Mouse (Mus musculus): ENCODE results near the gene Cbarp. TPM values are rescaled to one million over a fixed set of nuclear protein-coding genes. Genes with fewer than 3 reads are reported as not detected.
A peak's percentile ranks its signal among the peaks of the same experiment; 100 is the strongest.

Cbarp gene
- total RNA-seq, 2 experiments from 2014 or later: 129 to 266 TPM

DNA sequence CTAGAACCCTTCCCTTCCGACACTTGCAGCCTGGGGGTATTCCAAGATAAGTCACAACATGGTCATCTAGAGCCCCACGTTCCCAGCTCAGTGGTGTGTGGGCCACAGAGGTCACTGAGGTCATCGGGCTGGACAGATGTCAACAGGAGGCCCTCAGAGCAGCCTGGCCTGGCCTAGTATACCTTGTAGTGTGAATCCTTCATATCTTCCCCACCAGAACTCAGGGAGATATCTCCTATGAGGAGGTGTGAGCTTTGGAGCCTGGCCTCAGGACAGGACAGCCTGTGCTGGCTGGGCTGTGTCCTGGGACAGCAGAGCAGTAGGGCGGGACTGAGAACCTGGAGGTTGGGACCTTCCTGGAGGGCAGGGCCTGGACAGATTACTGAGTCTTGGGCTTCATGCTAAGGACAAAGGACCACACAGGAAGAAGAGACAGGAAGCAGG lies 6.0 kb upstream of the Cbarp start:
- DNase-seq (ENCODE audit: low spot score in 2 of 2): no peak

DNA sequence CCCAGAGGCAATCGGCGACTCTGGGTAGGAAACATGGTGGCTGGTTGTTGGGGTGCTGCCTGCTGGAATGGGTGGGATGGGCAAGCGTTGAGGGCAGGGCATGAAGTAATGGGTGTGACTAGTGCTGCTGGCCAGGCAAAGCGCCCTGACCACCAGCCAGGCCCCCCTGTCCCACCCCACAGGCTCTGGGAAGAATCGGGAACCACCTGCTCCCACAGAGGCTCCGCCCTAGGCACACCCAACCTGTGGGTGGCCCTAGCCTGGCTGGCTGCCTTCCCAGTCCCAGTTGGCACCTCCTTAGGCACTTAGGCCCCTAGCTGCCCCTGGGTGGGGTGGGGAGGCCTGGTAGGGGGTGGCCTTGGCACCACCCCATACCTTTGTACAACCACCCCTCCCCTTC lies 5.3 kb upstream of the Cbarp start:
- DNase-seq (ENCODE audit: low spot score in 2 of 2): no peak

DNA sequence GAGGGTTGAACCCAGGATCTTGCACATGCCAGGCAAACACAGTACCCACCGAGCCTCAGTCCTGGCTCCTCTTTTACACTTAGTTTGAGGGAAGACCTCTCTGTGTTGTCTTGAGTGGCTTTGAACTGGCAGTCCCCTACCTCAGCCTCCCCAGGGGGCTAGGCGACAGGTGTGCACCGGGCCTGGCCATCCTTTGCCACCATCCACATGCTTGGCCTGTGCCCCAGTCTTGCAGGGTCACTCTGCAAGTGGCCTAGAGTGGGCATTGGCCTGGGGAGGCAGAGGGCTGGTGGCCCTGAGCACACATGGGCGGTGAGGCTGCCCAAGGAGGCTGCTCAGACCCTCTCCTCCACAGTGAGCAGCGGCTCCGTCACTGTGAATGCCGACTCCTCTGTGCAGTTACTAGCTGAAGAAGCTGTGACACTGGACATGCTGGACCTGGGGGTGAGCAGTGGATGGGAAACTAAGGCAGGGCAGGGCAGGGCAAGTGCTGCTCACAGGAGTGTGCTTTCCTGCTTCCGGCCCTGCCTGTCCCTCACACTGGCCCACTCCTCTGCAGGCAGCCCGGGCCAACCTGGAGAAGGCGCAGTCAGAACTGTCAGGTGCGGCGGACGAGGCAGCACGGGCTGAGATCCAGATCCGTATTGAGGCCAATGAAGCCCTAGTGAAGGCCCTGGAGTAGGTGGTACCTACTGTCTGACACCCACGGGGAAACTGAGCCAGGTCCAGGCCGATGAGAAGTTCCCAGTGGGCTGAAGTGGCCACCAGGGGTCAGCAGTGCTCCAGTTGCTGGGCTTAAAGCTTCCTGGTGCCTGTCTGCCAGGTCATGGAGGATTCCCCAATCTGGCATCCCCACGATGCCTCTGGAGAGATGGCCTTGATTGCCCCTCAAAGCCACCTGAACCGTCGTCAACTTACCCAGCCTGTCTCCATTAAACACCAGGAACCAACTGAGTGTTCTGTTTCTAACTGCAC lies 4.5 kb upstream of the Cbarp start:
- DNase-seq (ENCODE audit: low spot score in 2 of 2): peak; percentile 69 to 77

DNA sequence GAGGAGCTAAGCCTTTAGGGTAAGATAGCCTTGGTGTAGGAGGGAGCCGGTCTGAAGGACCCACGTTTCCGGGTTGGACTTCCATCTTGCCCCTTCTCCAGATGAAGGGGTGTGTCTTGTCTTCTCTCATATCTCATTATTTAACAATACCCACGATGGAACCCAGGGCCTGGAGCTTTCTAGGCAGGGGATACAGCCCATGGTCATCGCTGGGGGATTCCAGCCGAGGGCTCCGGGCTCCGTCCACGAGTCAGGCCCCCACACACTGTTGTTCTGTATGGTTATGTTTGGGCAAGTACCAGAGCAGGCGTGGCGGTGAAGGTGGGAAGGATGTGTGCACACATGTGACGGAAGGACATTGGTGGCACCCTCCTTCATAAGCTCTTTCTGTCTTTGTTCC lies 3.5 kb upstream of the Cbarp start:
- DNase-seq (ENCODE audit: low spot score in 2 of 2): no peak

DNA sequence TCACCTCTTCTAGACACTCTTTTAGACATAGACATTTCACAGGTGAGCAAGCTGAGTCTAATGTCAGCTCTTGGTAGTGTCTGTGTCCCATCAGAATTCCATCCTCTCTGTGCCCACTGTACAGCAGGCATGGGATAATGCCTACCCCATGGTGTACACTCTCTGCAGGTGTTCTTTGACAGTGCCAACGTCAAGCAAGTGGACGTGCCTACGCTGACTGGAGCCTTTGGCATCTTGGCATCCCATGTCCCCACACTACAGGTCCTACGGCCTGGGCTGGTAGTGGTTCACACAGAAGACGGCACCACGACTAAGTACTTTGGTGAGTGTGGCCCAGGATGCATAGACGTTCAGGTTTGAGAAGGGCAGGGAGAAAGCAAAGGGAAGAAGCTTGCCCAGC lies 3.0 kb upstream of the Cbarp start:
- DNase-seq (ENCODE audit: low spot score in 2 of 2): no peak

DNA sequence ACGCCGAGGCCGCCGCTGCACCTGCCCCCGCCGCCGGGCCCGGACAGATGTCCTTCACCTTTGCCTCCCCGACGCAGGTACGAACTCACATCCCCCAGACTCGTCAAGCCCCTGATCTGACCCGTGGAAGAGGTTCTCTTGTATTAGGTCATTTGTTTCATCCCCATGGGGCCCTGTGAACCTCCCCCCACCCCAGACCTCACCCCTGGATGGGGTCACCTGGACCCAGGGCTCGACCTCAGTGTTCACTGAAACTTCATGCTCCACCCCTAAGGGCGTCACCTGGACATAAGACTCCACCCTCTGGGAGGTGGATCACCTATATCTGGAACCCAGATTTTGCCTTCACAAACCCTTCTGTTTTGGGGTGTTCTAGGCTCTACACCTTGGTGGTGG lies 1.9 kb upstream of the Cbarp start:
- DNase-seq (ENCODE audit: low spot score in 2 of 2): peak in 1 of 2 experiments; percentile 56

DNA sequence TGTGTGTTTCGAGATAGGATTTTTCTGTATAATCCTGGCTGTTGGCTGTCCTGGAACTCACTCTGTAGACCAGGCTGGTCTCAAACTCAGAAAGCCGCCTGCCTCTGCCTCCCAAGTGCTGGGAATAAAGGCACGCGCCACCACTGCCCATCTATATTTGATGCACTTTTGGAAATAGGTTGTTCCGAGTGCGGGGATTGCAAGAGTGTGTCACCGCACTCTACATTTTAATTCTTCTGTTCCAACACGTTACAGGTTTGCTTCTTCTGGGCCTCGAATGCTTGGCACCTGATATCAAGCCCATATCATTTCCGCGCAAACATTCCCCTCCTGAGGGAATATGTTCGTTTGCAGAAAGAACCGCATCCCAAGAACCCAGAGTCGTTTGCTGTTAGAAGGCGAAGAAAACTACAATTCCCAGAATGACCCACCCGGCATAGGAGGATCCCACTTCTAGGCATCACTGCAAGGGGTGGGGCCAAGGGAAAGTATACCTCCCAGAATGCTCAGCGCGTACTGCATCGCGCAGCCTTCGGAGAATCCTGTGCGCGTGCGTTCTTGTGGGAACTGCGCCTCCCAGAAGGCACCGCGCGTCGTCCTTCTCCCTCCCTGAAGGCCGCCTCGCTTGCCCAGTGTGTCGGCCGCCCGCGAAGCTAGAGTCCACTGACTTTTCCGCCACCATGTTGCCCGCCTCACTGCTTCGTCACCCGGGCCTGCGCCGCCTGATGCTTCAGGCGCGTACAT lies 1.3 kb upstream of the Cbarp start:
- peak; percentile 84 to 85 for DNase-seq (ENCODE audit: low spot score in 2 of 2)

DNA sequence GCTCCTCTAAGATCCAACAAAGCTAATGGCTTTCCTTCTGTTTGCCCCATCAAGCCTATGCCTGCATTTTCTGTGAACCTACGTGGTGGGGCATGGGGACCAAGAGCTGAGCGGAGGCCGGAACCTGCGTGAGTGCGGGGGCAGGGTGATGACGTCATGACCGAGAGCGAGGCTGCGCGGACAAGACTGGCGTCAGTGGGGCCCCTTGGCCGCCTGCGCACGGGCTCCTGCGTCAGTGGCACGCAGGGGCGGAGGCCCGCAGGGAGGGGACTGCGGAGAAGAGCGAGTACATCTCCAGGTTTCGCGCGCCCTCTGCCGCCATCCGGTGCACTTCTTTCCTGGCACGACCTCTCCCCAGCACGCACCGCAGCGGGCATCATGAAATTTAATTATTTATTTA lies 608 bp upstream of the Cbarp start:
- peak; percentile 94 to 95 for DNase-seq (ENCODE audit: low spot score in 2 of 2)

DNA sequence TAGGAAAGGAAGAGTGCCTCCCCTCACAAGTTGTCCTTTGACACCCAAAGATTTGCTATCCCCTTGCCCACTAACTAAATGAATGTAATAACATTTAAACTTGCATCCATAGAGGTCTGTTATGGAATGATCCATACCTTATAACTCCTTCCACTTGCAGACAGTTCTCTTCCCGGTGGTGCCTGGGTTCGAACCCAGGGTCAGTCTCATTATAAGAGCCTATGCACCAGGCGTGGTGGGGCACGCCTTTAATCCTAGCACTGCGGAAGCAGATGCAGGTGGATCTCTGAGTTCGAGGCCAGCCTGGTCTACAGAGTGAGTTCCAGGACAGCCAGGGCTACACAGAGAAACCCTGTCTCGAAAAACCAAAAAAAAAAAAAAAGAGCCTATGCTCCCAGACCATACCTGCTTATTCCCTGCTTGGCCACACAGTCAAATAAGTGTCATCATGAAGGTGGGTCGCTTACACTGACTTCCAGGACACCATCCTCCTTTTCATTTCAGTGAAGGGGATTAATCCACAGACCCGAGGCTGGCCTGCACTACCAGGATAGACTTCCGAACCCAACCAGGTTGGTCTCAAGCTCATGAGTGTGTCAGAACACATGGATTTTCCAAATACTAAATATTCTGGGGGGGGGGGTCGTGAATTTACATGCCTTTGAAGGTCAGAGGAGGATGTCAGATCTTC lies 515 bp downstream of the Cbarp start:
- DNase-seq (ENCODE audit: low spot score in 2 of 2): no peak

DNA sequence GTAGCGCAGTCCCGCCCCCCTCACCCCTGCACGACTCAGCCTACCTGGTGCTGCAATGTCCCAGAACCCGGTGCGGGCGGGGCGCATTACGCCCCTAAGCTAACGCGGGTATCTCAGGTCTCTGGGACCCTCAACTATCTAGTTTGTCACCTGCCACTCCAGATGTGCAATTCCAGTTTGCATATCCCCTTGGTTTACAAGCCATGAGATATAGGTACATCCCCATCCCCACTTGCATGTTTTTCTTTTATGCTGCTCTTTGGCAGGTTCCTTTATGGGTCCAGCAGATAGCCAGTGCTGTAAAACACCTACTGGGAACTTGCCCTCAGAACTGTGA lies 1.2 kb downstream of the Cbarp start:
- no peak for DNase-seq (ENCODE audit: low spot score in 2 of 2)

DNA sequence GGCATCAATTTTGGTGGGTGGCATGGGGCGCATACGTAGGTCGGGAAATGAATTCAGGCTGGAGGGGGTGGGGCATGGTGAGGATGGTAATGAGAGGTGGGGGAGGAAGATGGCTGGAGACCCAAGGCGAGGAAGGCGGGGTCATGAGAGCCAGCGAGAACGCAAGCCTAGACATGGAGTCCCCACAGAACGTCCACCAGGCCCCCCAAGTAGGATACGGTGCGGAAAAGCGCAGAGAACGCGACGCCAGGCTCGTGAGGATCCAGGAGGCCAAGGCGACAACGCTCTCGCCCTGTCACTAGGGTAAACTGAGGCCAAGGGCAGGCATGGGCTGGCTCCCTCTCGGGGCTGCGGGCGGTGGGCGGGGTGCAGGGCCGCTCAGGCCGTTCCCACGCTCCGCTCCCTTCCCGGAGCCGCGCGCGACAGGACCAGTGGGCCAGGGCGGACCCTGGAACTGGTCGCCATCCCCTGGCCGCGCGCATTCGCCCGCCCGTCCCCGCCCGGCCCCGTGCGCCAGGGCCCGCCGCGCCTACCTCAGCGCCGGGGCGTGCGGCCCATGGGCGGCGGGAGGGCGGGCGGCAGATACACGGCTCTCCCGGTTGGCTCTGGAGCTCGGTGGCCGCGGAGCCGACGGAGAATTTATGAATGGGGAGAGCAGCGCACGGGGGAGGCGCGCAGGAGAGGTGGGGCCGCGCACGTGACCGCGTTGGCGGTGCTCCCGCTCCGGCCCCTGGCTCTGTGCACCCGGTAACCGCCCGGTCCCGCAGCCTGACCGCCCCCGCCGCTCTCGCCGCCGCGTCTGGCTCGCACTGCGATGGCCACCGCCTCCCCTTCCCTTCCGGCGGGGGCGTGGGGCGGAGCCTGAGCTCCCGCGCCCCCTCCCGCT lies 1.8 kb downstream of the Cbarp start, which contains the start of gene Atp5d:
TSS of gene Atp5d (plus strand) at position 80 of the 886 bp plus-strand sequence.
- DNase-seq (ENCODE audit: low spot score in 2 of 2): peak; percentile 67 to 78

DNA sequence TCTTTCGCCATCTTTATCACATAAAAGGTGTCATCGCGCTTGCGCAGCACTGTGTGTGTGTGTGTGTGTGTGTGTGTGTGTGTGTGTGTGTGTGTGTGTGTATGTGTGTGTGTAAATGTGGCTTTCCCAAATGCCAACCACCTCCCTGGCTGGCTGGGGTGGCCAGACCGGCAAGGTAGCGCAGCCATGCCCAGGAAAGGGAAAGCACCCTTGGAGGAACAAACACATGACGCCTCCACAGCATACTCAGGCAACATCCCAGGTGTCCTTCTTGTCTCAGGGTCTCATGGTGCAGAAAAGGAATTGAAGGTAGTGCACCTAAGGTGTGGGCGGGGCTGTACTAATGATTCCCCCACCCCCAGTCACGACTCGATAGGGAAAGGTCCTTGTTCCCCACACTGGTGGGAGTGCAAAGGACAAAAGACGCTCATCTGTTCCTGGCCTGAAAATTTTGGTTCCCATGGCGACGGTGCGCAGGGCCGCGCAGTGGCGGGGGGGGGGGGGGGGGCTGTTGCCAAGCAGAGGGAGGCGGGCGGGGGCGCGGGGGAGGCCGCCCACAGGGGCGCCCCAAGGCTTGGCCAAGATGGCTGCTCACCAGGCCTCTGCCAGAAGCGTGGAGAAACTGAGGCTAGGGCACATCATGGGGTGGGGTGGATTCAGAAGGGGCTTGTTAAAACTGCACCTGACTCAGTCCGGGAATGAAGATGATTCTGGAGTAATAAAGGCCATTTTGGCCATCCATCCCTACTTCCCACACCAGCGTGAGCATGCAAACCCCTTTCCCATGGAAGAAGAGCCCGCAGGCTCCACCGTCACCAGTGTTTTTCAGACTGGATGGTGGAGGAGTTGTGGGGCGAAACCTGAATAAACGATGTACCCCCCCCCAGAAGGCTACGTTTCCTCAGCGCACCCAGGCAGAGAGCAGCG lies 2.7 kb downstream of the Cbarp start:
- no peak for DNase-seq (ENCODE audit: low spot score in 2 of 2)

DNA sequence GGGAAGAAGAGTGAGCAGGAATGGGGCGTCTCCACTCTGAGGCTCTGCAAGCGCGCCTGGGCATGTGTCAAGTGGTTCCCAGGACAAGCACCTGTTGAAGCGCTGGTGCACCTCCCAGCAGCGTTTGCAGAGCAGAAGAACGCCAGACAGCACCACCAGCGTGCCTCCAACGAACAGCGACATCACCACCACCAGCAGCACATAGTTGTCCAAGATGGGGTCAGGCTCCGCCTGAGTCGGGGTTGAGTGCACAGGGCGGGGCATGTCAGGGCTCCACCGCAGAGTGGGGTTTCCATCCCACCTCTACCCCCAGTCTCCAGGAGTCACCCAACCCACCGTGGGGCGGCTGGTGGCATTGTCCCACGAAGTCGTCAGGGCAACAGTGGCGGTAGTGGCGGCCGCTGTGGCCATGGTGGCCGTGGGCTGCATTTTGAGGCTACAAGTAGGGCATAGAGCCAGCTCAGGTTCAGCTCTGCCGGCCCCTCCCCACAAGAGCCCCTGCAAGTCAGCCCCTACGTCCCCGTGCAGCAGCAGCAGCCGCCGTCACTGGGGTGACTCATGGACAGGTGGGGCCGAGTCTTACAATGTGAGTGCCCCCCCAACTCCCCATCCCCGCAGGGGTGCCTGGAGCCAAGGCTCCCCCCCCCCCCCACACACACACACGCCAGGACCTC lies 3.5 kb downstream of the Cbarp start:
- no peak for DNase-seq (ENCODE audit: low spot score in 2 of 2)

DNA sequence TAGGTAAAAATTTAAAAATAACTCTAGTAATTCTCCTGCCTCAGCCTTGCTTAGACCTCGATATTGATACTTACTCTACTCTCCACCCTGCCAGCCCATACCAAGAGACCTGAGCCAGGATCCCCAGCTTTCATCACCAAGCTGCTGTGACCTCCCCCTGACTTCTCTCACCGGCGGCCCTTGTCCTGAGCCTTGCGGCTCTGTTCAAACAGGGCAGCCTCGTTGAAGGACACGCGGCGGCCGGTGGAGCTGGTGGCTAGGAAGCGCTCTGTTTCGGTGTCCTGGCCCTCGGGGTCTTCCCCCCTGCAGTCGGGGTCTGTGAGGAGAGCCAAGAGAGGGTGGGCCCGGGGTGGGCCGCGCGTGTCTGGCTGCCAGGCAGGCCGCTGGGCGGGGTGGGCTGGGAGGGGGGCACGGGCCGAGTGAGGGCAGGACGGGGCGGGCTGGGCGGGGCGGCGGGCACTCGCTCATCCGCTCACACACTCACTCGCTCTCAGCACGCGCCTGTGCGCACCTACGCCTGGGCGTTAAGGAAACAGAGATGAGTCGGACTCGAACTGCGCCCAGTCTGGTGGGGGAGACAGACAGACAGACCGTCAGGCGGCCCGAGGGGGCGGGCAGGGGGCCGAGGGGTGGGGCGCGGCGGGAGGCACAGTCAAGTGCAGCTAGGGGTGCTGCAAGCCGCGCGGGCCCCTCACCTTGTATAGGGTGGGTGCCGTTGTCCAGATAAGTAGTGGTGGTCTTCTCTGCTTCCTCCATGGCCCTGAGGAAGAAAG lies 4.3 kb downstream of the Cbarp start:
- no peak for DNase-seq (ENCODE audit: low spot score in 2 of 2)

DNA sequence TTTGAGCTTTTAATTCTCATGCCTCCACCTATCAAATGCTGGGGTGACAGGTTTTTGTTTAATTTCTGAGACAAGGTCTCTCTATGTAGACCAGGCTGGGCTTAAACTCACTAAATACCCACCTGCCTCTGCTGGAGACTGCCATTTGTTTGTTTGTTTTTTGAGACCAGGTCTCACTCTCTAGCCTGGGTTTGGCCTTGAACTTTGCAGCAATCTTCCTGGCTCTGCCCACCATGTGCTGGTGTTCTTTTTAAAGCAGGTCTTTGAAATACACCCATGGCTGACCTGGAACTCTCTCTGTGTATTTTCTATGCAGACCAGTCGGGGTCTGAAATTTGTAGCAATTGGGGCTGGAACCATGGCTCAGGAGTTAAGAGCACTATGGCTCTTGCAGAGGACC lies 5.0 kb downstream of the Cbarp start:
- DNase-seq (ENCODE audit: low spot score in 2 of 2): no peak

DNA sequence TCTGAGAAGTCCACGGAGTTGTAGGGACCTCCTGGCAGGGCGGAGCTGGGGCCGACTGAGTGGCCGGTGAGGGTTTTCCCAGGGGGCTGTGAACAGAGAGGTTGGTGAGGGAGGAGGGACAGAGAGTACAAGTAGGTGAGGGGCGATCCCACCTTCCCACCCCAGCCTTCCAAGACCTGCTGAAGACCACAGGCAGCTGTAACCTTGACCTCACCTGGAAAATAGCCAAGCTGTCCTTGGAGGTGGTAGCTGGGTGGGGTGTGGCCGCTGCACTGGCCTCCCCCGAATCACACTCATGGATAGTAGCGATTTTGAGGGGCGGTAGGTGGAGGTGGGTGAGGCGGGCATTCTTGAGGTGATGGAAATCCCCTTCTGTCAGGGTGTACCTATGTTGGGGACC lies 5.5 kb downstream of the Cbarp start:
- DNase-seq (ENCODE audit: low spot score in 2 of 2): no peak

DNA sequence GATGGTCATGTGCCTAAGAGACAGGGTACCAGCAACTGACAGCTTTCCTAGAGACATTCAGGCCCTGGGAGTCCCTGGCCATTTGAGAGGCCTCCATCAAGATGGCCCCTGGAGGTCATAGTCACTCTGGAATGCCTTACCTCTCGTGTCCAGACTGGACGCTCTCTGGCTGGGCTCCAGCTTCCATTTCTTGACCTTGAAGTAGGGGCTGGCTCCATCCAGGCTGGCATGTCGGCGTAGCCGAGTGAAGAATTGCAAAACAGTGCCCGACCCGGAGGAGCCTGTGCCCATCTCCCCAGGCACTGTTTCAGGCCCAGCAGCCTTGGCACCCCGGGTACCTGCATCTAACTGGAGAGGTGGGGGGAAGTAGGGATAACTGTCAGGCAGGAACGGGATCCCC lies 6.2 kb downstream of the Cbarp start:
- DNase-seq (ENCODE audit: low spot score in 2 of 2): no peak

DNA sequence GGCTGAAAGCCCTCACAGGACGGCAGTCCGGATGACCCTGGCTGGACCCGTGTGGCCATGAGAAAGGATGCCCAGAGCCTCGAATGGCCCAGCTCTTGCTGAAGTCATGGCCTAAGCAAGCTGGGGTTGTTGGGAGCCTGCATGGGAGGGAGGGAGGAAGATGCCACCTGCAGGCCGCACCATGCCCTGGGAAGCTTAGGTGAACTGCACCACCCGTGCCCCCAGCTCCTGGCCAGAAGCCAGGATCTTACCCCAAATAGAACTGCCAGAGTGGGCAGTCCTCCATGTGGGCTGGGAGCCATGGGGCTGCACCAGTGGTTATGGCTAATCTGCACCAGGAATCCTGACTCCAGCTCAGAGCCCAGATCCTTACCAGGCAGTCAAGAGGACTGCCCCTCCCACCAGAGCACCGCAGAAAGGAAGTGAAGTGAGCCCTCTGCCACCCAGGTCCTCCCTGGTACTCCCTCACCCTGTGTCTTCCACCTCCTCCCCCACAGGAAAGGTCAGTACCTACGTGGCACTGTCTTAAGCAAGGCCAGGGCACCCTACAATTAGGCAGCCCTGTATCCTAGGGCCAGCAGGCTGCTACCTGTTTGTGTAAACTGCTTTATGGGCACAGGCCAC lies 7.3 kb downstream of the Cbarp start:
- no peak for DNase-seq (ENCODE audit: low spot score in 2 of 2)

Data from adrenal gland, adult 18-20 months (tissue).